Mouse (Mus musculus) embryonic facial prominence, embryonic 14.5 days (tissue): ENCODE measurements around the gene Mink1. TPM values are rescaled to one million over a fixed set of nuclear protein-coding genes. Genes with fewer than 3 reads are reported as not detected.

Source experiments
- ATAC-seq: fragments of 200-750 bp; cut with Nextera tagmentation; 2 replicates; pipeline ENCODE4 v1.8.0; 2017; ENCODE audit warnings: low read depth, moderate number of reproducible peaks, moderate TSS enrichment
- DNase-seq: peaks from one replicate; pipeline ENCODE4 v3.0.0-alpha.2; 2015; ENCODE audit warnings: low spot score
- H3K27ac ChIP-seq: fragments of 300-500 bp; sonication (generic); replicated peaks from 2 replicates; pipeline ENCODE4 v1.5.1; 2014; ENCODE audit warnings: low read depth, mild to moderate bottlenecking, low read length, moderate library complexity
- H3K27me3 ChIP-seq: fragments of 300-500 bp; sonication (generic); replicated peaks from 2 replicates; pipeline ENCODE4 v1.6.1; 2014; ENCODE audit warnings: low read length; ENCODE audit not compliant: control insufficient read depth, insufficient read depth
- H3K36me3 ChIP-seq: fragments of 300-500 bp; sonication (generic); 2 replicates; pipeline ENCODE4 v1.6.1; 2014; ENCODE audit warnings: low read length, mixed read lengths; ENCODE audit not compliant: control insufficient read depth, insufficient read depth
- H3K4me1 ChIP-seq: fragments of 300-500 bp; sonication (generic); 2 replicates; pipeline ENCODE4 v1.6.1; 2014; ENCODE audit warnings: antibody characterized with exemption, low read length; ENCODE audit not compliant: control insufficient read depth, insufficient read depth
- H3K4me2 ChIP-seq: fragments of 300-500 bp; sonication (generic); 2 replicates; pipeline ENCODE4 v1.6.1; 2014; ENCODE audit warnings: low read depth, mild to moderate bottlenecking, low read length, moderate library complexity, mixed read lengths
- H3K4me3 ChIP-seq: fragments of 300-500 bp; sonication (generic); 2 replicates; pipeline ENCODE4 v1.5.1; 2014; ENCODE audit warnings: low read depth, mild to moderate bottlenecking, low read length
- H3K9ac ChIP-seq: fragments of 300-500 bp; sonication (generic); 2 replicates; pipeline ENCODE4 v1.6.1; 2014; ENCODE audit warnings: low read depth, mild to moderate bottlenecking, low read length, moderate library complexity, mixed read lengths
- H3K9me3 ChIP-seq: fragments of 300-500 bp; sonication (generic); 2 replicates; pipeline ENCODE4 v1.6.1; 2016; ENCODE audit warnings: low read length; ENCODE audit not compliant: control insufficient read depth
- WGBS: fragments of 180-500 bp; shearing (Covaris S2); extraction: QIAGEN DNeasy Blood & Tissue Kit; methylation state at CpG from one replicate; pipeline ENCODE4 v1.1.7; 2014; 5-methylcytosine and 5-hydroxymethylcytosine counted together
- polyA plus RNA-seq: library from polyadenylated mRNA; unstranded; fragments of >200 nt; fragmentation: Nextera tagmentation; extraction: Ambion mirVana; gene quantifications from 2 replicates; pipeline ENCODE4 v1.2.1, GENCODE M21; 2014

The Mink1 gene
- polyA plus RNA-seq, 1 experiment from 2014 or later: 18.3 TPM

- Histone ChIP-seq H3K4me1 (peaks cover 21% of the 10 kb centered on the region), H3K4me2 (no peak overlapping the region), H3K36me3 (no peaks in the 10 kb centered on the region), H3K27me3 (no peaks in the 10 kb centered on the region), H3K9me3 (no peaks in the 10 kb centered on the region), H3K9ac (no peak overlapping the region), H3K27ac (peak overlapping the region; percentile 50; the same call in 1 of the 2 replicates), H3K4me3 (no peak overlapping the region)
- ATAC-seq (no peak; the same call in 1 of the 2 replicates), DNase-seq (peak; percentile 67)
- 71% methylated on average over 3 of the region's 3 CpGs for WGBS
These were observed 14.5 kb downstream of the Mink1 start for GRCm38 (mm10) chr11:70577201-70577600.

DNA sequence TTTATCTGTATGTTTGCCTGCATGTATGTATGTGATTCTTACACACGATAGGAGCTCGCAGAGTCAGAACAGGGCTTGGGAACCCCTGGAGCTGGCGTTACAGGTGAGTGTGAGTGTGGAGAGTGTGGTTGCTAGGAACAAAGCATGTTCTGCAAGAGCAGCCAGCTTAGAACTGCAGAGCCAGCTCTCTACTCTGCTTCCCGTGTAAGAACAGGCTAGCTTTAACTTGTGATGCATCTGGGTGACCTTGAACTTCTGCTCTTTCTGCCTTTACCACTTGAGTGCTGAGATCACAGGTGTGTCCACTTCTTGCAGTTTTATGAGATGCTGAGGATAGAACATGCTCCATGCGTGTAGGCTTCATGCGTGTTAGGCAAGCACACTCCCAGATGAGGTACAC lies 16.3 kb downstream of the Mink1 start:
- no peaks in the 10 kb centered on the region for H3K9me3 ChIP-seq
- peaks cover 36% of the 10 kb centered on the region for H3K4me1 ChIP-seq
- peak overlapping the region; percentile 46; the same call in 1 of the 2 replicates for H3K27ac ChIP-seq
- no peaks in the 10 kb centered on the region for H3K36me3 ChIP-seq
- no peak for ATAC-seq
- H3K4me2 ChIP-seq: no peak overlapping the region
- H3K9ac ChIP-seq: no peak overlapping the region
- no peaks in the 10 kb centered on the region for H3K27me3 ChIP-seq
- no peak for DNase-seq
- H3K4me3 ChIP-seq: no peak overlapping the region
- WGBS: 85% methylated on average over 6 of the region's 6 CpGs

DNA sequence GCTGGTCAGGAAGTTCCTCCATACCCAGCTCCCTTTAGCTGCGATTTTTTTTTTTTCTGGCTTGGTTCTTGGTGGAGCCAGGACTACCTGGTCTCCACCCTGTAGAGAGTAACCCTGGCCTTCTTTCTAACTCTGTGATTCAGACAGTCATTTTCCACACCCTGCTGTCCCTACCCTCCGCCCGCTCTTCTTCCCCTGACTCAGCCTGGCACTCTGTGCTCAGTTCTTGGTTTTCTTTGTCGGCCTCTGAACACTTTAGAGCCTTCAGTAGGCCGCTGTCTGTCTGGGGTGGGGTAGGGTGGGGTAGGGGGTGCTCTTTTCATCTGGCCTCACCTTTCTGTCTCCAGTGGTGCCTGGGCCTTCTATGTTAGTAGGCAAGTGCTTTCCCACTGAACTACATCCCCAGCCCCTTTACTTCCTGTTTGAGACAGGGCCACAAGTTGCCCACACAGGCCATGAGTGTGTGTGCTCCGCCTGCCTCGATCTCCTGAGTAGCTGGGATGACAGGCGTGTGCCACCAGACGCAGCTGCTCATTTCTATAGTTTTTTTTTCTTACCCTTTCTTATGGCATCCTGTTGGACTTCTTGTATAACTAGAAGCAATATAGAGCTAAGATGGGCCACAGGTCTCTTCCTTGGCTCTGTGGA lies 17.2 kb downstream of the Mink1 start:
- no peak overlapping the region for H3K4me3 ChIP-seq

GRCm38 (mm10) chr11:70580358-70580720 lies 17.7 kb downstream of the Mink1 start:
- Histone ChIP-seq H3K27ac (peak overlapping the region; percentile 8; the same call in 1 of the 2 replicates), H3K4me2 (no peak overlapping the region)

More for the DNA sequence above, 17.2 kb downstream of the Mink1 start:
- Histone ChIP-seq H3K4me2 (no peak overlapping the region), H3K9me3 (no peaks in the 10 kb centered on the region), H3K27ac (peak overlapping the region; percentile 8; the same call in 1 of the 2 replicates), H3K27me3 (no peaks in the 10 kb centered on the region), H3K4me1 (peaks cover 44% of the 10 kb centered on the region), H3K36me3 (no peaks in the 10 kb centered on the region), H3K9ac (no peak overlapping the region)
- ATAC-seq (no peak), DNase-seq (no peak)
- WGBS: 76% methylated on average over 9 of the region's 9 CpGs

GRCm38 (mm10) chr11:70580921-70581320 lies 18.2 kb downstream of the Mink1 start:
- Histone ChIP-seq H3K27ac (no peak overlapping the region), H3K9ac (no peak overlapping the region), H3K4me2 (no peak overlapping the region), H3K27me3 (no peaks in the 10 kb centered on the region), H3K36me3 (no peaks in the 10 kb centered on the region), H3K9me3 (no peaks in the 10 kb centered on the region), H3K4me3 (no peak overlapping the region), H3K4me1 (peaks cover 54% of the 10 kb centered on the region)
- ATAC-seq (no peak), DNase-seq (no peak)
- WGBS: 74% methylated on average over 3 of the region's 3 CpGs

More at GRCm38 (mm10) chr11:70580358-70580720, 17.7 kb downstream of the Mink1 start:
- no peak overlapping the region for H3K9ac ChIP-seq
- no peak for ATAC-seq
- no peak overlapping the region for H3K4me3 ChIP-seq
- H3K27me3 ChIP-seq: no peaks in the 10 kb centered on the region
- H3K4me1 ChIP-seq: peaks cover 48% of the 10 kb centered on the region
- no peaks in the 10 kb centered on the region for H3K36me3 ChIP-seq
- peak; percentile 27 for DNase-seq
- H3K9me3 ChIP-seq: no peaks in the 10 kb centered on the region
- WGBS: 44% methylated on average over 5 of the region's 5 CpGs

- Histone ChIP-seq H3K27ac (no peak overlapping the region; the same call in 1 of the 2 replicates), H3K36me3 (no peaks in the 10 kb centered on the region), H3K27me3 (no peaks in the 10 kb centered on the region), H3K4me1 (peaks cover 52% of the 10 kb centered on the region), H3K4me3 (no peak overlapping the region), H3K9me3 (no peaks in the 10 kb centered on the region), H3K4me2 (no peak overlapping the region), H3K9ac (no peak overlapping the region)
- WGBS: 20% methylated on average over 3 of the region's 3 CpGs
- peak; percentile 40 for DNase-seq
- ATAC-seq: no peak
These were observed 19.5 kb downstream of the Mink1 start for GRCm38 (mm10) chr11:70582196-70582595.

GRCm38 (mm10) chr11:70583022-70583714 lies 20.5 kb downstream of the Mink1 start:
- Histone ChIP-seq H3K4me1 (peaks cover 52% of the 10 kb centered on the region), H3K27ac (peak overlapping the region; percentile 69), H3K27me3 (no peaks in the 10 kb centered on the region), H3K9me3 (no peaks in the 10 kb centered on the region), H3K4me3 (no peak overlapping the region), H3K36me3 (no peaks in the 10 kb centered on the region), H3K9ac (no peak overlapping the region), H3K4me2 (no peak overlapping the region)
- DNase-seq (peak; percentile 24), ATAC-seq (no peak)
- WGBS: 40% methylated on average over 6 of the region's 6 CpGs

GRCm38 (mm10) chr11:70583775-70584174 lies 21.1 kb downstream of the Mink1 start:
- H3K27me3 ChIP-seq: no peaks in the 10 kb centered on the region
- H3K4me3 ChIP-seq: no peak overlapping the region
- peaks cover 52% of the 10 kb centered on the region for H3K4me1 ChIP-seq
- peak overlapping the region; percentile 75 for H3K27ac ChIP-seq
- ATAC-seq (peak; percentile 69; the same call in 1 of the 2 replicates), DNase-seq (peak; percentile 75)
- H3K36me3 ChIP-seq: no peaks in the 10 kb centered on the region
- no peak overlapping the region for H3K9ac ChIP-seq
- 75% methylated on average over 7 of the region's 7 CpGs for WGBS
- no peaks in the 10 kb centered on the region for H3K9me3 ChIP-seq
- H3K4me2 ChIP-seq: no peak overlapping the region
